Mouse (Mus musculus): Measurements from ENCODE around the gene Sdccag8. TPM values are rescaled to one million over a fixed set of nuclear protein-coding genes. Genes with fewer than 3 reads are reported as not detected.

Sdccag8 gene
- polyA plus RNA-seq, 1 experiment from 2014 or later: 19.2 TPM

- H3K27ac ChIP-seq (ENCODE audit: low read depth, low read length): no peak overlapping the region
- H3K4me1 ChIP-seq (ENCODE audit: control insufficient read depth, insufficient read depth, low read length): peaks cover 21% of the 10 kb centered on the region
- H3K9ac ChIP-seq (ENCODE audit: low read length): no peak overlapping the region
- no peaks in the 10 kb centered on the region for H3K36me3 ChIP-seq (ENCODE audit: control insufficient read depth, insufficient read depth, low read length)
- DNase-seq (ENCODE audit: low spot score) (no peak), ATAC-seq (ENCODE audit: insufficient read depth, low FRiP score, low TSS enrichment) (no peak)
- no peak overlapping the region for H3K4me2 ChIP-seq (ENCODE audit: low read depth)
- no peaks in the 10 kb centered on the region for H3K27me3 ChIP-seq (ENCODE audit: control insufficient read depth, insufficient read depth, low read length)
- H3K9me3 ChIP-seq (ENCODE audit: control insufficient read depth, low read length): no peaks in the 10 kb centered on the region
- no peak overlapping the region for H3K4me3 ChIP-seq (ENCODE audit: low read depth, low read length)
- WGBS: 73% methylated on average over 6 of the region's 6 CpGs
Observed at GRCm38 (mm10) chr1:177002951-177003350, 188.5 kb downstream of the Sdccag8 start.

DNA sequence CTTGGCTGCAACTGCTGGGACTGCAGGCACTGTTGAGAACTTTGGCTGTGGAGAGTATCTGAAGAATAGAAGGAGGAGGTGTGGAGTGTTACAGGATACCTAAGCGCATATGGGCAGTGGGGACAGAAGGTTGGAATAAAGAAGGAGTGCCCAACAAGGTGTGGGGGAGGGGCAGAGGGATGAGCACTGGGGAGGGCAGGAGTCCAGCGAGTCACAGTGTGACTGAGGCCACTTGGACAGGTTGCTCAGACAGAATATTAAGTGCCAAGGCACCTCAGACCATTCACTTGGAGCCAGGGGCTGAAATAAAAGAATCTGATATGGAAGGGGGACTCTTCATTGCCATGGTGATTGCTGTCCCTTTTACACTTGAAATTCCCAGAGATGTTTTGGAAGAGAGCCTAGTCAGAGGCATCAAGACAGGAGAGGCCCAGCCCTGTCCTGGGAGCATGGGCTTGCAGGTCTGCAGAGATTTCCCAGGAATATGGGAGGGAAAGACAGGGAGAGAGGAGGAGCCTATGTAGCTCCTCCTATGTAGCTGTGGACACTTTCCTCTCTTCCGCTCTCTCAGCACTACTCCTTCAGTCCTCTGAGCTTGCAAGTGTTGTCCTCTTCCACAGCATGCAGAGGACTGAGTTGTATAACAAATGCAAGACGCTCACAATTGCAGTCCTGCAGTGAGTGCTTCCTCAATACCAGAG is 189.7 kb downstream of the Sdccag8 start:
- H3K36me3 ChIP-seq (ENCODE audit: control insufficient read depth, insufficient read depth, low read length): no peaks in the 10 kb centered on the region
- H3K27ac ChIP-seq (ENCODE audit: low read depth, low read length): no peak overlapping the region
- no peak overlapping the region for H3K4me2 ChIP-seq (ENCODE audit: low read depth)
- no peak overlapping the region for H3K9ac ChIP-seq (ENCODE audit: low read length)
- H3K9me3 ChIP-seq (ENCODE audit: control insufficient read depth, low read length): no peaks in the 10 kb centered on the region
- no peaks in the 10 kb centered on the region for H3K27me3 ChIP-seq (ENCODE audit: control insufficient read depth, insufficient read depth, low read length)
- DNase-seq (ENCODE audit: low spot score) (no peak), ATAC-seq (ENCODE audit: insufficient read depth, low FRiP score, low TSS enrichment) (no peak)
- H3K4me3 ChIP-seq (ENCODE audit: low read depth, low read length): no peak overlapping the region
- H3K4me1 ChIP-seq (ENCODE audit: control insufficient read depth, insufficient read depth, low read length): peaks cover 16% of the 10 kb centered on the region; the same call in 1 of the 2 replicates
- WGBS: 72% methylated on average over 4 of the region's 4 CpGs

GRCm38 (mm10) chr1:177007405-177007804 is 192.9 kb downstream of the Sdccag8 start:
- 82% methylated on average over 3 of the region's 3 CpGs for WGBS
- Histone ChIP-seq H3K4me1 (ENCODE audit: control insufficient read depth, insufficient read depth, low read length) (peaks cover 20% of the 10 kb centered on the region), H3K4me2 (ENCODE audit: low read depth) (no peak overlapping the region), H3K9me3 (ENCODE audit: control insufficient read depth, low read length) (no peaks in the 10 kb centered on the region), H3K9ac (ENCODE audit: low read length) (no peak overlapping the region), H3K36me3 (ENCODE audit: control insufficient read depth, insufficient read depth, low read length) (no peaks in the 10 kb centered on the region), H3K27me3 (ENCODE audit: control insufficient read depth, insufficient read depth, low read length) (no peaks in the 10 kb centered on the region), H3K27ac (ENCODE audit: low read depth, low read length) (no peak overlapping the region), H3K4me3 (ENCODE audit: low read depth, low read length) (no peak overlapping the region)
- no peak for DNase-seq (ENCODE audit: low spot score)
- ATAC-seq (ENCODE audit: insufficient read depth, low FRiP score, low TSS enrichment): no peak

DNA sequence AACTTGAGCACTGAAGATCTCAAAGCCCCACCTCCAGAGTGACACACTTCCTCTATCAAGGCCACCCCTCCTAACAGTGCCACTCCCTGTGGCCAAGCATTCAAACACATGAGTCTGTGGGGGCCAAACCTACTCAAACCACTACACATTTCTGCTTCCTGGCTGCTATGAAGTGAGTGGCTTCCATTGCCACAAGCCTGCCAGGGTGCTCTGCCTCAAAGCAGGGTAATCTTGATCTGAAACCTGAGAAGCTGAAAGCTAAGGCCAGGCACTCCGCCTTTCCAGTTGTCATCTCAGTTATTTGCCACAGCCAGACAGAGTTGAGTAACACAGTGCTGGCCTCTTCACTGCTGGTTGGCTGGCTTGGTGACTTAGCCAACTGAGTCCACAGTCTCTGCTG is 194.3 kb downstream of the Sdccag8 start:
- H3K4me3 ChIP-seq (ENCODE audit: low read depth, low read length): no peak overlapping the region
- no peaks in the 10 kb centered on the region for H3K27me3 ChIP-seq (ENCODE audit: control insufficient read depth, insufficient read depth, low read length)
- H3K36me3 ChIP-seq (ENCODE audit: control insufficient read depth, insufficient read depth, low read length): no peaks in the 10 kb centered on the region
- H3K4me2 ChIP-seq (ENCODE audit: low read depth): no peak overlapping the region
- 52% methylated on average over 1 of the region's 1 CpGs for WGBS
- H3K27ac ChIP-seq (ENCODE audit: low read depth, low read length): no peak overlapping the region
- DNase-seq (ENCODE audit: low spot score) (no peak), ATAC-seq (ENCODE audit: insufficient read depth, low FRiP score, low TSS enrichment) (no peak)
- H3K9me3 ChIP-seq (ENCODE audit: control insufficient read depth, low read length): no peaks in the 10 kb centered on the region
- no peak overlapping the region for H3K9ac ChIP-seq (ENCODE audit: low read length)
- H3K4me1 ChIP-seq (ENCODE audit: control insufficient read depth, insufficient read depth, low read length): peaks cover 22% of the 10 kb centered on the region

DNA sequence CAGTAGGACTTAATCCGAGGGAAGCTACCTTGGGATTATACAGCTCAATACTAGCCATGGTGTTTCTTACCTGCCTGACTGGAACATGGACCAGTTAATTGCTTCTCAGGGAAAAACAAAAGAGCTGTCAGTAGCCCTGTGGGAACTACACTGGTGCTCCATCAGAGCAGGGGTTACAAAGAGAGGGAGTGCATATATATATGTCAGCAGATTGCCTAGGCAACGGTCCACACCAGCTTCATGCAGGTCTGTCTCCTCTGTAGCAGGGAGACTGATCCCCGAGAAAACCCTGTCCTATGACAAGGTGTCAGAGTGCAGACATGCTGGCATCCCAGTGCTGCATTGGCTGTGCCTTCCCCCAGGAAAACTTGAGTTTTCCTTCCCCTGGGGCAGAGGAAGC is 195.6 kb downstream of the Sdccag8 start:
- H3K27ac ChIP-seq (ENCODE audit: low read depth, low read length): peak overlapping the region; percentile 45; the same call in 1 of the 2 replicates

GRCm38 (mm10) chr1:177010607-177011302 is 196.3 kb downstream of the Sdccag8 start:
- Histone ChIP-seq H3K4me2 (ENCODE audit: low read depth) (no peak overlapping the region), H3K4me1 (ENCODE audit: control insufficient read depth, insufficient read depth, low read length) (peaks cover 17% of the 10 kb centered on the region), H3K9me3 (ENCODE audit: control insufficient read depth, low read length) (no peaks in the 10 kb centered on the region), H3K4me3 (ENCODE audit: low read depth, low read length) (no peak overlapping the region), H3K9ac (ENCODE audit: low read length) (no peak overlapping the region; the same call in 1 of the 2 replicates), H3K27me3 (ENCODE audit: control insufficient read depth, insufficient read depth, low read length) (no peaks in the 10 kb centered on the region), H3K27ac (ENCODE audit: low read depth, low read length) (peak overlapping the region; percentile 45), H3K36me3 (ENCODE audit: control insufficient read depth, insufficient read depth, low read length) (no peaks in the 10 kb centered on the region)
- WGBS: 63% methylated on average over 6 of the region's 6 CpGs
- DNase-seq (ENCODE audit: low spot score) (no peak), ATAC-seq (ENCODE audit: insufficient read depth, low FRiP score, low TSS enrichment) (no peak)

More for the DNA sequence above, 195.6 kb downstream of the Sdccag8 start:
- no peak; the same call in 1 of the 2 replicates for ATAC-seq (ENCODE audit: insufficient read depth, low FRiP score, low TSS enrichment)
- DNase-seq (ENCODE audit: low spot score): no peak
- H3K9me3 ChIP-seq (ENCODE audit: control insufficient read depth, low read length): no peaks in the 10 kb centered on the region
- H3K27me3 ChIP-seq (ENCODE audit: control insufficient read depth, insufficient read depth, low read length): no peaks in the 10 kb centered on the region
- H3K9ac ChIP-seq (ENCODE audit: low read length): 0 out of 2 replicates have a peak overlapping the region, but pooled peaks have one; percentile 14
- peaks cover 17% of the 10 kb centered on the region for H3K4me1 ChIP-seq (ENCODE audit: control insufficient read depth, insufficient read depth, low read length)
- no peak overlapping the region for H3K4me3 ChIP-seq (ENCODE audit: low read depth, low read length)
- no peaks in the 10 kb centered on the region for H3K36me3 ChIP-seq (ENCODE audit: control insufficient read depth, insufficient read depth, low read length)
- 48% methylated on average over 3 of the region's 3 CpGs for WGBS
- no peak overlapping the region for H3K4me2 ChIP-seq (ENCODE audit: low read depth)

DNA sequence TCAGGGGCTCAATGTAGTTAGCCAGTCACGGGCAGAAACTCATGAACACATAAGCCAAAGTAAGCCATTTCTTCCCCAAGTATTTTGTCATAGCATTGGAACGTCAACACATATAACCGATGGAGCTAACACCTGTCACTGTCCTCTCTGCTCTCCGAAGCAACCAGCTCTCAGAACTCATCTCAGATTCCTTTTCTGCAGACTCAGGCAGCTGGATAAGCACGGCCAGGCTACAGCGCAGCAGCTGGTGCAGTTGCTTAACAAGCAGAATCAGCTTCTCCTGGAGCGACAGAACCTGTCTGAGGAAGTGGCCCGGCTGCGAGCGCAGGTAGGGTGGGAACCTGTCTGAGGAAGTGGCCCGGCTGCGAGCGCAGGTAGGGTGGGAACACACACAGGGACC is 197.2 kb downstream of the Sdccag8 start:
- Histone ChIP-seq H3K36me3 (ENCODE audit: control insufficient read depth, insufficient read depth, low read length) (no peaks in the 10 kb centered on the region), H3K4me2 (ENCODE audit: low read depth) (no peak overlapping the region), H3K4me3 (ENCODE audit: low read depth, low read length) (no peak overlapping the region), H3K27ac (ENCODE audit: low read depth, low read length) (0 out of 2 replicates have a peak overlapping the region, but pooled peaks have one; percentile 45), H3K9me3 (ENCODE audit: control insufficient read depth, low read length) (no peaks in the 10 kb centered on the region), H3K9ac (ENCODE audit: low read length) (no peak overlapping the region), H3K27me3 (ENCODE audit: control insufficient read depth, insufficient read depth, low read length) (no peaks in the 10 kb centered on the region), H3K4me1 (ENCODE audit: control insufficient read depth, insufficient read depth, low read length) (peaks cover 17% of the 10 kb centered on the region)
- DNase-seq (ENCODE audit: low spot score): no peak
- no peak for ATAC-seq (ENCODE audit: insufficient read depth, low FRiP score, low TSS enrichment)
- 85% methylated on average over 13 of the region's 13 CpGs for WGBS

GRCm38 (mm10) chr1:177012774-177013173 is 198.3 kb downstream of the Sdccag8 start:
- Histone ChIP-seq H3K27ac (ENCODE audit: low read depth, low read length) (no peak overlapping the region), H3K9ac (ENCODE audit: low read length) (no peak overlapping the region), H3K4me2 (ENCODE audit: low read depth) (no peak overlapping the region), H3K36me3 (ENCODE audit: control insufficient read depth, insufficient read depth, low read length) (no peaks in the 10 kb centered on the region), H3K9me3 (ENCODE audit: control insufficient read depth, low read length) (no peaks in the 10 kb centered on the region), H3K27me3 (ENCODE audit: control insufficient read depth, insufficient read depth, low read length) (no peaks in the 10 kb centered on the region), H3K4me3 (ENCODE audit: low read depth, low read length) (no peak overlapping the region), H3K4me1 (ENCODE audit: control insufficient read depth, insufficient read depth, low read length) (peaks cover 17% of the 10 kb centered on the region)
- ATAC-seq (ENCODE audit: insufficient read depth, low FRiP score, low TSS enrichment) (no peak), DNase-seq (ENCODE audit: low spot score) (no peak)
- 34% methylated on average over 3 of the region's 3 CpGs for WGBS

GRCm38 (mm10) chr1:177013313-177013712 is 198.9 kb downstream of the Sdccag8 start:
- DNase-seq (ENCODE audit: low spot score): no peak
- 91% methylated on average over 1 of the region's 1 CpGs for WGBS
- H3K4me2 ChIP-seq (ENCODE audit: low read depth): no peak overlapping the region

More at GRCm38 (mm10) chr1:177013313-177013712, 198.9 kb downstream of the Sdccag8 start:
- Histone ChIP-seq H3K4me1 (ENCODE audit: control insufficient read depth, insufficient read depth, low read length) (peaks cover 17% of the 10 kb centered on the region), H3K36me3 (ENCODE audit: control insufficient read depth, insufficient read depth, low read length) (no peaks in the 10 kb centered on the region), H3K9me3 (ENCODE audit: control insufficient read depth, low read length) (no peaks in the 10 kb centered on the region), H3K4me3 (ENCODE audit: low read depth, low read length) (no peak overlapping the region), H3K9ac (ENCODE audit: low read length) (no peak overlapping the region), H3K27ac (ENCODE audit: low read depth, low read length) (no peak overlapping the region), H3K27me3 (ENCODE audit: control insufficient read depth, insufficient read depth, low read length) (no peaks in the 10 kb centered on the region)
- ATAC-seq (ENCODE audit: insufficient read depth, low FRiP score, low TSS enrichment): no peak

Measured in neural tube, embryonic 11.5 days (tissue).